13 mouse cellular contexts compared by ENCODE assay signal in genomic region chr12:84400068-84400467, GRCm38 (mm10). TPM values are rescaled to one million over a fixed set of nuclear protein-coding genes. Genes with fewer than 3 reads are reported as not detected.
DNase-seq lines count a peak whose midpoint lies in the region; ATAC-seq and TF ChIP-seq lines count a peak whose summit lies in the region.
"Had no signal": no experiment of that assay in that cellular context is flagged by ENCODE, and none has a peak within 500 bp of the region (broad histone marks: within the 10 kb centered on the region; RNA-seq: fewer than 3 reads in every experiment).

No protein-coding gene starts in this region.

- intact Hi-C loops in heart, adult 2 months (cut with DNase I) = no loop called here

- no peaks in the 10 kb centered on the region for H3K27me3 ChIP-seq in heart, postnatal 0 days (ENCODE audit: control insufficient read depth, insufficient read depth, low read length)
- H3K27me3 ChIP-seq in heart, adult 2 months (ENCODE audit: control insufficient read depth, insufficient read depth, low read length) = no peaks in the 10 kb centered on the region
- H3K27me3 ChIP-seq in liver, embryonic 15.5 days = no peaks in the 10 kb centered on the region

- no peak for TF ChIP-seq EP300 in heart, postnatal 0 days (IDR thresholded peaks at IDR 0.05; ENCODE audit: low read depth)
- no peak for TF ChIP-seq EP300 in heart, adult 2 months (IDR thresholded peaks at IDR 0.05; ENCODE audit: insufficient read depth, low read depth, low read length)

- ATAC-seq in heart, postnatal 0 days (ENCODE audit: insufficient read depth, low read depth) = no peak
- ATAC-seq in liver, embryonic 15.5 days (ENCODE audit: insufficient read depth) = no peak
- no peak for ATAC-seq in erythroblast, adult 5-6 weeks (replicated peaks; ENCODE audit: low FRiP score, poor library complexity, severe bottlenecking)

- no peak overlapping the region for H3K9ac ChIP-seq in heart, postnatal 0 days (replicated peaks; ENCODE audit: low read depth, low read length)
- H3K9ac ChIP-seq in heart, adult 2 months (ENCODE audit: low read depth, low read length) = no peak overlapping the region
- H3K9ac ChIP-seq in liver, embryonic 15.5 days = no peak overlapping the region

- no peak for TF ChIP-seq CTCF in heart, postnatal 0 days (IDR thresholded peaks at IDR 0.05; ENCODE audit: low read depth)
- TF ChIP-seq CTCF in heart, adult 2 months (IDR thresholded peaks at IDR 0.05) = no peak
- TF ChIP-seq CTCF in cortical plate, adult 2 months (IDR thresholded peaks at IDR 0.05; ENCODE audit: extremely low read depth, insufficient read depth, low read length) = no peak

- 0 out of 2 replicates have a peak overlapping the region, but pooled peaks have one; percentile 8 for H3K27ac ChIP-seq in heart, postnatal 0 days (ENCODE audit: low read depth)
- no peak overlapping the region for H3K27ac ChIP-seq in heart, adult 2 months
- peak overlapping the region; percentile 37; the same call in 1 of the 2 replicates for H3K27ac ChIP-seq in cortical plate, adult 2 months (ENCODE audit: insufficient read depth, low read length)
- peak overlapping the region; percentile 73 for H3K27ac ChIP-seq in liver, embryonic 15.5 days (replicated peaks)

- no peaks in the 10 kb centered on the region for H3K4me1 ChIP-seq in heart, postnatal 0 days (ENCODE audit: control insufficient read depth, insufficient read depth)
- no peaks in the 10 kb centered on the region for H3K4me1 ChIP-seq in heart, adult 2 months (ENCODE audit: control insufficient read depth, insufficient read depth, low read length)
- H3K4me1 ChIP-seq in cortical plate, adult 2 months (ENCODE audit: control insufficient read depth, insufficient read depth, low read length) = no peaks in the 10 kb centered on the region
- peaks cover 14% of the 10 kb centered on the region for H3K4me1 ChIP-seq in liver, embryonic 15.5 days (replicated peaks)

- no peaks in the 10 kb centered on the region for H3K36me3 ChIP-seq in heart, postnatal 0 days (replicated peaks; ENCODE audit: control insufficient read depth, insufficient read depth, low read length)
- H3K36me3 ChIP-seq in heart, adult 2 months (ENCODE audit: control insufficient read depth, insufficient read depth, low read length) = no peaks in the 10 kb centered on the region
- no peaks in the 10 kb centered on the region for H3K36me3 ChIP-seq in liver, embryonic 15.5 days (replicated peaks)

- H3K4me2 ChIP-seq in heart, postnatal 0 days (ENCODE audit: low read depth, low read length) = no peak overlapping the region
- H3K4me2 ChIP-seq in liver, embryonic 15.5 days = peak overlapping the region; percentile 23
- H3K4me2 ChIP-seq: heart, embryonic 11.5 days; midbrain, embryonic 11.5 days had no signal

- WGBS in heart, postnatal 0 days = 62% methylated on average over 3 of the region's 3 CpGs
- 58% methylated on average over 3 of the region's 3 CpGs for WGBS in heart, adult 2 months
- WGBS in liver, embryonic 15.5 days (ENCODE audit: insufficient replicate concordance) = 49% methylated on average over 3 of the region's 3 CpGs

- no peak for TF ChIP-seq POLR2A in heart, adult 2 months (IDR thresholded peaks at IDR 0.05; ENCODE audit: insufficient read depth, low read depth, low read length)
- TF ChIP-seq POLR2A in cortical plate, adult 2 months (IDR thresholded peaks at IDR 0.05; ENCODE audit: extremely low read depth, insufficient read depth, low read length) = no peak

- H3K79me2 ChIP-seq in heart, adult 2 months (replicated peaks; ENCODE audit: control insufficient read depth, insufficient read depth, low read length) = no peaks in the 10 kb centered on the region

- no peaks in the 10 kb centered on the region for H3K9me3 ChIP-seq in heart, postnatal 0 days (replicated peaks; ENCODE audit: control insufficient read depth, low read length)
- H3K9me3 ChIP-seq in liver, embryonic 15.5 days (replicated peaks) = no peaks in the 10 kb centered on the region

- H3K4me3 ChIP-seq in heart, postnatal 0 days (ENCODE audit: low read depth, low read length) = no peak overlapping the region
- H3K4me3 ChIP-seq in heart, adult 2 months = no peak overlapping the region
- no peak overlapping the region for H3K4me3 ChIP-seq in cortical plate, adult 2 months (ENCODE audit: insufficient read depth, low read length)
- H3K4me3 ChIP-seq in liver, embryonic 15.5 days (replicated peaks) = no peak overlapping the region

- DNase-seq in heart, postnatal 0 days (ENCODE audit: low spot score) = no peak
- no peak for DNase-seq in heart, adult 2 months
- DNase-seq in adrenal gland, postnatal 10 days = peak; percentile 24
- no peak for DNase-seq in cerebellum, adult 9-11 months
- DNase-seq in c-Kit-positive CD71-positive TER-119-positive erythroid progenitor cells, embryonic 14.5 days (ENCODE audit: low spot score) = no peak
- DNase-seq: B cell, adult 2 months; cerebellum, adult 11-12 months; gastrocnemius, postnatal 25 days had no signal

RNA-seq across cellular contexts. Expression of gene Entpd5, which starts 8.8 kb away (rescaled TPM):
- 37.6 and 59.8 TPM in 2 replicates for total RNA-seq in heart, postnatal 0 days (2014; rRNA removed; ENCODE audit: low replicate concordance)
- polyA plus RNA-seq in heart, postnatal 0 days (2015; fragmentation: Nextera tagmentation; extraction: Ambion mirVana) = 37.5 and 40.5 TPM in 2 replicates
- 10 to 100 TPM; 64.9 to 68.9 TPM for total RNA-seq in heart, adult 2 months (2021)
- 38.6 and 88.3 TPM in 2 replicates for polyA plus RNA-seq in heart, adult 2 months (2012; rRNA removed)
- total RNA-seq in adrenal gland, postnatal 10 days (2021) = 10 to 100 TPM; 66.3 to 74.5 TPM
- polyA plus RNA-seq in cortical plate, adult 2 months (2012; rRNA removed) = 20.3 and 24.6 TPM in 2 replicates
- polyA plus RNA-seq in liver, embryonic 15.5 days (2015; fragmentation: Nextera tagmentation; extraction: Ambion mirVana) = 13.7 and 14.6 TPM in 2 replicates
- total RNA-seq in erythroblast, adult 5-6 weeks (2015; ENCODE audit: low replicate concordance) = 5.0 and 5.2 TPM in 2 replicates
- 4.9 and 6.3 TPM in 2 replicates for total RNA-seq in erythroblast, adult 5-6 weeks (2017; ENCODE audit: low replicate concordance)

RNA-seq across cellular contexts. Expression of gene Bbof1, which starts 8.8 kb away (rescaled TPM):
- 0.04 TPM in 1 of 2 replicates, not detected in the other for total RNA-seq in heart, postnatal 0 days (2014; rRNA removed; ENCODE audit: low replicate concordance)
- polyA plus RNA-seq in heart, postnatal 0 days (2015; fragmentation: Nextera tagmentation; extraction: Ambion mirVana) = 1.3 and 2.3 TPM in 2 replicates
- 1 to 10 TPM; 1.7 to 2.0 TPM for total RNA-seq in heart, adult 2 months (2021)
- 0.31 and 0.59 TPM in 2 replicates for polyA plus RNA-seq in heart, adult 2 months (2012; rRNA removed)
- 1 to 10 TPM; 5.7 to 8.4 TPM for total RNA-seq in adrenal gland, postnatal 10 days (2021)
- 7.5 and 7.8 TPM in 2 replicates for polyA plus RNA-seq in cortical plate, adult 2 months (2012; rRNA removed)
- polyA plus RNA-seq in liver, embryonic 15.5 days (2015; fragmentation: Nextera tagmentation; extraction: Ambion mirVana) = 0.21 and 0.26 TPM in 2 replicates
- total RNA-seq in erythroblast, adult 5-6 weeks (2015; ENCODE audit: low replicate concordance) = not detected in 2 replicates
- 0.26 and 0.84 TPM in 2 replicates for total RNA-seq in erythroblast, adult 5-6 weeks (2017; ENCODE audit: low replicate concordance)

RNA-seq across cellular contexts. Expression of gene Rnf113a2, which starts 16.9 kb away (rescaled TPM):
- 9.4 and 14.1 TPM in 2 replicates for total RNA-seq in heart, postnatal 0 days (2014; rRNA removed; ENCODE audit: low replicate concordance)
- 20.9 and 22.1 TPM in 2 replicates for polyA plus RNA-seq in heart, postnatal 0 days (2015; fragmentation: Nextera tagmentation; extraction: Ambion mirVana)
- total RNA-seq in heart, adult 2 months (2021) = 10 to 100 TPM in 1 of 2 experiments, 1 to 10 TPM in 1; 8.4 to 11.7 TPM
- 3.7 and 6.6 TPM in 2 replicates for polyA plus RNA-seq in heart, adult 2 months (2012; rRNA removed)
- total RNA-seq in adrenal gland, postnatal 10 days (2021) = 10 to 100 TPM; 13.9 to 14.7 TPM
- polyA plus RNA-seq in cortical plate, adult 2 months (2012; rRNA removed) = 14.4 and 15.1 TPM in 2 replicates
- polyA plus RNA-seq in liver, embryonic 15.5 days (2015; fragmentation: Nextera tagmentation; extraction: Ambion mirVana) = 12.2 and 12.6 TPM in 2 replicates
- 8.5 and 17.3 TPM in 2 replicates for total RNA-seq in erythroblast, adult 5-6 weeks (2015; ENCODE audit: low replicate concordance)
- total RNA-seq in erythroblast, adult 5-6 weeks (2017; ENCODE audit: low replicate concordance) = 7.1 and 17.7 TPM in 2 replicates

RNA-seq across cellular contexts. Expression of gene Fam161b, which starts 38.4 kb away (rescaled TPM):
- 3.4 and 4.0 TPM in 2 replicates for total RNA-seq in heart, postnatal 0 days (2014; rRNA removed; ENCODE audit: low replicate concordance)
- 5.6 and 6.0 TPM in 2 replicates for polyA plus RNA-seq in heart, postnatal 0 days (2015; fragmentation: Nextera tagmentation; extraction: Ambion mirVana)
- 10 to 100 TPM in 1 of 2 experiments, 1 to 10 TPM in 1; 9.8 to 13.2 TPM for total RNA-seq in heart, adult 2 months (2021)
- 4.1 and 6.8 TPM in 2 replicates for polyA plus RNA-seq in heart, adult 2 months (2012; rRNA removed)
- 1 to 10 TPM; 1.7 to 4.3 TPM for total RNA-seq in adrenal gland, postnatal 10 days (2021)
- 14.6 and 15.6 TPM in 2 replicates for polyA plus RNA-seq in cortical plate, adult 2 months (2012; rRNA removed)
- polyA plus RNA-seq in liver, embryonic 15.5 days (2015; fragmentation: Nextera tagmentation; extraction: Ambion mirVana) = 1.0 and 1.4 TPM in 2 replicates
- not detected in 2 replicates for total RNA-seq in erythroblast, adult 5-6 weeks (2015; ENCODE audit: low replicate concordance)
- total RNA-seq in erythroblast, adult 5-6 weeks (2017; ENCODE audit: low replicate concordance) = 0.14 and 0.43 TPM in 2 replicates

RNA-seq across cellular contexts. Expression of gene Coq6, which starts 38.6 kb away (rescaled TPM):
- total RNA-seq in heart, postnatal 0 days (2014; rRNA removed; ENCODE audit: low replicate concordance) = 271 and 278 TPM in 2 replicates
- 102 and 105 TPM in 2 replicates for polyA plus RNA-seq in heart, postnatal 0 days (2015; fragmentation: Nextera tagmentation; extraction: Ambion mirVana)
- total RNA-seq in heart, adult 2 months (2021) = 100 to 1,000 TPM in 1 of 2 experiments, 10 to 100 TPM in 1; 91.8 to 102 TPM
- 104 and 119 TPM in 2 replicates for polyA plus RNA-seq in heart, adult 2 months (2012; rRNA removed)
- 100 to 1,000 TPM; 100 to 114 TPM for total RNA-seq in adrenal gland, postnatal 10 days (2021)
- polyA plus RNA-seq in cortical plate, adult 2 months (2012; rRNA removed) = 31.7 and 33.2 TPM in 2 replicates
- polyA plus RNA-seq in liver, embryonic 15.5 days (2015; fragmentation: Nextera tagmentation; extraction: Ambion mirVana) = 24.7 and 25.5 TPM in 2 replicates
- 2.7 TPM in 1 of 2 replicates, not detected in the other for total RNA-seq in erythroblast, adult 5-6 weeks (2015; ENCODE audit: low replicate concordance)
- 0.70 TPM in 1 of 2 replicates, not detected in the other for total RNA-seq in erythroblast, adult 5-6 weeks (2017; ENCODE audit: low replicate concordance)
